Mouse (Mus musculus): Measurements from ENCODE around the gene Stk32c. TPM values are rescaled to one million over a fixed set of nuclear protein-coding genes. Genes with fewer than 3 reads are reported as not detected.

Gene Stk32c
- total RNA-seq, 2 experiments from 2014 or later: 2.8 to 4.6 TPM

DNA sequence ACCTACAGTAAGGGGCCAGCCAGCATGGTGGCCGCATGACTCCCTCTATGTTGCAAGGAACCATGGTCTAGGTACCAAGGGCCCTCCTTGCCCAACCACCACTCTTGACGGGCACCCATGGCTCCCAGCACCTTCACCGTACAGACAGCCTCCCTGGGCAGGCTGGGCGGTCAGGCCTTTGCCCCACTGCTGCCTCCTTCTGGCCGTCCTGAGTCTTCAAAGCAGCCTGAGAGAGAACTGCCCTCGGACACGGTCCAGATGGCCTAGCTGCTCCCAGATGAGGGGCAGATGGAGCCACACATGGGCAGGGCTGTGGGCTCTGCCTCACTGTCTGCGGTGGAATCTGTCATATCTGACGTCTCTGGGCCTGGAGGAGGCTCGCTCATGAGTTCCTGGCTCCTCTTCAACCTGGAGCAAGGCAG, 109.1 kb downstream of the Stk32c start:
- intact Hi-C loops (cut with DNase I): no loop called here
- no peak for DNase-seq

DNA sequence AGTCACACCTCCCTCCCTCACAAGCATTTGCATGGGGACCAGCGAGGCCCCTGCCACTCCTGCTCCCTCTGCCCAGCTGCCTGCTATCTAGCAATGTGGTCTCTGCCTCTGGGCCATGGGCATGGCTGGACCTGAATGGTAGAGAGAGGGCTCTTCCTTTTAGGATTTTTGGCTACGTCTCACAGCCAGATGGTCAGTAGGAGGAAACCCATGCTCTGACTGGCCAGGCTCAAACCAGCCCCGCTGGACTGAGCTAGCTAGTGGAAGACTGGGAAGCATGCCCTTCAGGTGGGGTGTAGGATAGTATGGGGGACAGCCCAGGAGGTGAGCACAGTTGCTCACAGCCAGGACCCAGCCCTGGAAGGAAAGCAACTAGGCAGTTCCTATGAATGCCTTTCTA, 111.3 kb downstream of the Stk32c start:
- no peak for DNase-seq
- intact Hi-C loops (cut with DNase I): no loop called here

DNA sequence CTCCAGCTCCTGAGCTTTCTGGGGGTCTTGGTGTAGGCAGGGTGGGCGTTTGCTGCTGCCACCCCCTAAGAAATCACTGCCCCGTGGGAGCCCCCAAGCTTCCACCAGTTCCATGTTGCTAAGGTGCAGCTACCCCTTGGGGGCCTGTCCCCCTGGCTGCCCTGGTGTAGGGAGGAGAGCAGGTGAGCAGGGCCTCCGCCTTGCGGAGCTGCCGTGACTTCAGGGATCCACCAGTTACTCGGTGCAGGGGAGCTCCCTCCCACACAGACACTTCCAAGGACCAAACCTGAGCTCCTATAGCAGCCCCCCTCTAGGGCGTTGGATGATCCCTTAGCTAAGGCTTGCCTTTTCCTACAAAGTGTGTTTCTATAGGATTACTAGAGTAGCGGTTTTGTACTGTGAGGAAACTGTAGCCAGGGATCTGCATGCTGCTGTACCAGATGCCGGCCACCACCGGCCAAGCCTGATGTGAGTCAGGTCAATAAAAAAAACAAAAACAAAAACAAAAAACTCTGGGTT, 111.8 kb downstream of the Stk32c start:
- DNase-seq: no peak
- intact Hi-C loops (cut with DNase I): no loop called here

DNA sequence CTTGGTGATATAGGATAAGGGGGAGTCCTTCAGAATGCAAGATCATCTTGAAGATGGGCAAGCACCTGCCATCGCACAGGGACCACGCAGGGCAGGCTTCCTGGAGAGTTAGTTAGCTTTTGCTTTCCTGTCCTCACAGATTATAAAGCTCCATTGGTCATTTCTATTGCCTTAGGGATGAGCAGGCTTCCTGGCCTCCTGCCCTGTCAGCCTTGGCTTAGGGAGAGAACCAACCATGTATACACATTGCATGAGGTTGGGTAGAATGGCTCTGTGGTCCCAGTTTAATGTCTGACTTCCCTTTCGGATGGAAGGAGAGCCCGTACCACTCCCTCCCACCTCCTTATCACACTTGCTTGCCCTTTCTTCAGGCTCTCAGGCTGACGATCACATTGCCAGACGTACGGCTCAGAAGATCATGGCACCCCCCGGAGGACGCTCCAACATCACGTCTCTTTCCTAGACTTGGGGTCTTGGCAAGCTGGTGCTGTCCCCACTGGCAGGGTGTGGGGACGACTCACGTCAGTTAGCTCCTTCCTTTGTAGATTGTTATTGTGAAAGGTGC, 112.5 kb downstream of the Stk32c start:
- intact Hi-C loops (cut with DNase I): no loop called here
- no peak for DNase-seq

DNA sequence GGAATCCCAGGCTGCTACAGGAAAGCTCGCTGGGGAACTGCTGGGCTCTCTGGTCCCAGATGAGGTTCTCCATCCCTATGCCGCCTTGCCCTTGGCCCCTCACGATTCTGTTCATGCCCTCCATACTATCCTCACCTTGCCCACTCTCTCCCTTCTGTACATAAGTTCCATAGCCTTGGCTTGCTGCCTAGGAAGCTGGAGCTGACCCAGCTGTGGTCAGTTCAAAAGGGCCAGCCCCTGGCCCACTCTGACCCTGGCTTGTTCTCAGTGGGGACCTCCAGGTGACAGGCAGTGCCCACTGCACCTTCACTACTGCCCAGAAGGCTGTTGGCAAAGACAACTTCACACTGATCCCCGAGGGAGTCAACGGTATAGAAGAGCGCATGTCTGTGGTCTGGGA, 116.7 kb downstream of the Stk32c start:
- no peak for DNase-seq
- intact Hi-C loops (cut with DNase I): no loop called here

DNA sequence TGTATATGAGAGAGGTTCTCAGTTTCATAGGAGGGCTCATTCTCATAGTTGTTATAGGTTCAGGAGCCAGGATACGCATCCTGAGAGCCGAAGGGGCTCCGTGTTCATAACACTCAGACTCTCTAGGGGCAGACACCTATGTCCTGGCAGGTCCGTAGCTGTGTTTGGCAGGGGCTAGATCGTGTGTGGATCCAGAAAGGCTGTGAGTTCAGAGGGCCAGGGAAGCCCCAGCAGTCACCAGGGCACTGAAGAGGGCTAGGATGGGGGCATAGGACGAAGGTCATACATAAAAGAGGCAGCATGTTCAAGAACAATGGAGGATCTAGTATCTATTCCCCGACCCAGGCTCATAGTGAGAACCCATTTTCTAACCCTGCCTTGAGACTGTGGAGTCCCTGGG, 117.8 kb downstream of the Stk32c start:
- intact Hi-C loops (cut with DNase I): no loop called here
- no peak for DNase-seq

DNA sequence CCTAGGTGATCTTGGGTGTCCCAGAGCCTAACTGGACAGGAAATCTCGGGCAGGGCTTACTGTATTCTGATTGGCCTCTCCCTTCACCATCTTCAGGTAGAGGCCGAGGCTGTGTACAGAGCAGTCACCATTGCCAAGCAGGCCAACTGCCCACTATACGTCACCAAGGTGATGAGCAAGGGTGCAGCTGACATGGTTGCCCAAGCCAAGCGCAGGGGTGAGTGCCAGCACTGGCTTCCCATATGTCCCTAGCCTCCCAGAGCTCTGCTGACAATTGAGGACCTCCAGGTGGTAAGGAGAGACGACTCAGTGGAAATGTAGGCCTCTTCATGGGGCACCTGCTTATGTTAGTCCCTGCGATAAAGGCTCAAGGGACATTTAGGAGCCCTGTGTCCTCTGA, 118.3 kb downstream of the Stk32c start:
- intact Hi-C loops (cut with DNase I): no loop called here
- no peak for DNase-seq

DNA sequence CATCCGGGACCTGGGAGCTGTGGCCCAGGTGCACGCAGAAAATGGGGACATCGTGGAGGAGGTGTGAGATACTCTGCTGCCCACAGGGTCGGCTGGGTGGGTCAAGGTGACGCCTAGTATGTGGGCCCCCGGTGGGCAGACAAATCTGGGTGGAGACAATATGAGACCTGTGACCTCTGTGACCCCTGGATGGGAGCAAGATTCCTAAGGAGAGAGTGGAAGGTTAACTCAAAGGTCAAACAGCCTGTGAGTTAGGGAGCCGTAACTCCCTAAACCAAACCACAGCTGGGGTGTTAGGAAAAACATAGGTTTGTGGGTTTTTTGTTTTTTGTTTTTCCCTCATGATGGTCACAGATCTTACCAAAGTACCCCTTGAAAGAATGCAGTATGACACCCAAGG, 119.3 kb downstream of the Stk32c start:
- intact Hi-C loops (cut with DNase I): no loop called here

DNA sequence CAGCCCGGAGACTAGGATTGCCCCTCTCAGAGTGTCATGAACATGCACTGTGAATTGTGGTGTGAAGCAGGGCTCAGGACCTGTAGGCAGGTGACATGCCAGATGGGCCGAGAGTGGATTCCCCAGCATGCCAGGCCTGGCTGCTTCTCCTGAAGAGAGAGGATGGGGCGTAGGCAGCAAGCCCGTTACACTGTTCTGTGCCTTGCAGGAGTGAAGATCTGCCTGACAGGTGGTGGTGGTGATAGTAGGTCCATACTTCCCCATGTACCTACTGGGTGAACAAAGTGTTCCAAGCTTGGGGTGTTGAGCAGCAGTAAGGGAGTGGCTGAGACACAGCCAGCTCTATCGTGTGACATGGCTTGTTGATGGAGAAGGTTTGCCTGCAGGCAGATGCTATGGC, 120.0 kb downstream of the Stk32c start:
- intact Hi-C loops (cut with DNase I): no loop called here
- no peak for DNase-seq

More for the DNA sequence above, 119.3 kb downstream of the Stk32c start:
- DNase-seq: no peak

DNA sequence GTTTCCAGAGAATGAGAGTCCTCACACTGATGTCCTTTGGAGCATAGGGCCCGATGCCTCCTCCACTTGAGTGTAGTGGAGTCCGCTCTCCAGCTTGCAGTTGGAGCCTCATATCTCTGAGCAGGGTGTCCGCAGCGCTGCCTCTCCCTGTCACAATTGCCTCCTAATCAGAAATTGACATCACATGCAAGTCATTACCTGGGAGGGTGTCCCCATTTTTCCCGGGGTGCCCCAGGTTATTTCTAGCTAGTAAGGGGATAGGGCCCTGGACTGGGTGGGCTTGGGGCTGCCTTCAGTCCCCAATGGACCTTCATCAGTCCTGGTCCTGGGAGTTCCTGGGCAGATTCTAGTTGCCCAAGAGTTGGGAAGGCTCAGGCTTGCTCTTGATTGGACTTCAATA, 120.4 kb downstream of the Stk32c start:
- intact Hi-C loops (cut with DNase I): no loop called here

DNA sequence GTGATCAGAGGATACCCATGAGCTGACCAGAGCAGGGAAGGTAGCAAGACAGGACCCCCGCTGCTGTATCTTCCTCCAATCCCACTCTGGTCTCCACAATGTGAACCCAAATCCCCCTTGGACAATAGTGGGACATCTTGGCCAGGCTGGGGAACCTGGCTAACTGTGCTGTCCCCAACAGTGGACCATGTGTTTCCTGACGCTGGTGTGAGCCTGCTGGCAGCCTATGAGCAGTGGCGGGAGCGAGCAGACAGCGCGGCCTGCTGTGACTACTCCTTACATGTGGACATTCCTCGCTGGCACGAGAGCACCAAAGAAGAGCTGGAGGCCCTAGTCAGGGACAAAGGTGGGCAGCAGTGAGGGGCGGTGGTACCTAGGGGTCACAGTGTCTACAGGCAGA, 121.4 kb downstream of the Stk32c start:
- no peak for DNase-seq
- intact Hi-C loops (cut with DNase I): no loop called here

More for the DNA sequence above, 120.4 kb downstream of the Stk32c start:
- DNase-seq: no peak

DNA sequence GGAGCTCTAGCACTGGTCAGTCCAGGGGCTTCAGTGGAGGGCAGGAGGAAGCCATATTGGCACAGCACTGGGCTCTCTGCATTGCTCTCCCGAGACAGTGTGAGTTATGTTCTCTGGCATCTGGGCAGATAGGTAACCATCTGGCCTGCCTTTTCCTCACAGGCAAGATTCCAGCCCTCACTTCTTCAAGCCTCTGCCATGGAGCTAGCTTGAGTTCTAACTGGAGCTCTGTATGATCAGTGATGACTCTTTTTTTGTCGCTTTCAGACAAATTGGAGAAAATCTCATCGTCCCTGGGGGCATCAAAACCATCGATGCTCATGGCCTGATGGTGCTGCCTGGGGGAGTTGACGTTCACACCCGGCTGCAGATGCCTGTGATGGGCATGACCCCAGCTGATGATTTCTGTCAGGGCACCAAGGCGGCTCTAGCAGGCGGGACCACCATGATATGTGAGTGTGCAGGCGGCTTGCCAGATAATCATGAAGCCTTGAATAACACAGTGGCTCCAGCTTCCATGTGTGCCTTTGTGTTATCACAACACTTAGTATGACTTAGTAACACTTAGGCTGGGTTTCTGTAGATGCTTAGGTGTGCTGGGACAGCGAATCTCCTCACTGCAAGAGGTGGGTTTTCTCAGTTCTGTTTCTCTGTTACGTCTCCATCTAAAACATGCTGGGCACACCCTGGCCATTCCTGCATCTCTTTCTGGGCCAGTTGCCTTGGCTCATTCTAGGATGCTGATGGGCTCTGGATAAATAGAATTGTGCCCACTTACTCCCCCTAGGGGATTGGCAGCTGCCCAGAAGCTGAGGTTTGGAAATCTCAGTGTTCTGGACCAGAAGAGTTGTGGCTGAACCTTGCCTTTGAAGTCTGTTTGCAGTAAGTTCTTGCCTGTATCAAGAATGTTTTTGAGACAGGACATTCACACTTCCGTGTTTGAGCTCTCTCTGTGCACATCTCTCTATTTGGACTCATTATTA, 122.9 kb downstream of the Stk32c start:
- intact Hi-C loops (cut with DNase I): no loop called here
- no peak for DNase-seq

DNA sequence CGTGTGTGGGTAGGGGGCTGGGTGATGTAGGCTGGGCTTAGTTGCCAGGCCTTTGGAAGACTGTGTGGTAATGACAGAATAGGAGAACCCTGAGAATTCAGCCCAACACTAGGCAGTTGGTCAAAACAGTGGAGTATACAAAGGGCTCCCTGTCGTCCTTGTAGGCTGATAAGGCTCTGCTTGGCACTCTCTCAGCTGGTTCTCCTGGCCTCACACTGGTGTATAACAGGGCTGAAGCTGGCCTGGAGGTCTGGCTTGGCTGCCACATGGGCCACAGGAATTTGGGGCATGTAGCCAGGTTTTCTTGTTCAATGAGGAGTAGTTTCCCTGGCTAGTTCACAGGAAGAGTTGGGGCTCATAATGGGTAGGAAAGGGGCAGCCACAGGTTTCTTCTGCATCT, 125.3 kb downstream of the Stk32c start:
- peak; percentile 72 to 78 for DNase-seq
- intact Hi-C loops (cut with DNase I): no loop called here

DNA sequence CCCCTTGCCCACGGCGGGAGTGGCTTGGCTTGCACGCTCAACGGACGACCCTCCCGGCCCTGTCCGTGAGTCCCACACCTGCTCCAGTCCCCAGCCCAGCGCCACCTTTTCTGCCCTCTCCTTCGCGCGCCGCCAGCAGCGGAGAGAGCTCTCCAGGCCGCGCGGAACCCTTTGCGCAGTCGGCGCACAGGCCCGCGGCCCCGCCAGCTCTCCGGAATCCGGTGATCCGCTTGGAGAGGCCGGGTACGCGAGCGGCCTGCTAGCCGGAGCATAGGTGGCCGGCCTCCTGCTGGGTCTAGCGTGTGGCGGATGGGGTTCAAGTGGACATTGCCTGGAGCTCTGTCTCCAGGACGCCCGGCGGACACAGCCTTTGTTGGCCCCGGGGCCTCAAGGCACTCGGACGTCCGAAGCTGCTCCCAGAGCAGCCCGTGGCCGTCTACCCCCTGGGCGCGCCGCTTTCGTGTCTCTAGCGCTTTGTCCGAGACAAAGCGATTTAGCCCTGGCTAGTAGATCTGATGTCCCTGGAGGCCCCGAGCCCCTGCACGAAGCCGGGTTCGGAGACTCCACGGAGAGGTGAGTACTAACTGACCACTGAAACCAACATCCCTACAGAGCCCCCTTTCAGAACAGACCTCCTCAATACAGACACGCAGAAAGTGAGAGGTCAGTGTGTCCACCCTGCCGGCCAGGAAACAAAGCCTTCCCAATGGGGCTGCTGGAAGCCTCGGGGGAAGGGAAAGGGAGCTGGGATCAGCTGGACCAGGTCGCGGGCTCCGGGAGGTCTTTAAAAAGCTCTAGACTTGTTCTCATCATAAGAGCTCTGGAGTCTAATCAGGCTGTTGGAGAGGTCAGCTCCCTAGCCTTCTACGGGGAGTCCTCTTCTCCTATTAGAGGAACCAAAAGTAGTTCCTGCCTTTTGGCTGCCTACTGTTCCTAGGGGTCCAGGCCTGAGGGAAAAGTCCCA, 126.6 kb downstream of the Stk32c start:
- intact Hi-C loops (cut with DNase I): no loop called here
- DNase-seq: peak; percentile 32 to 44

DNA sequence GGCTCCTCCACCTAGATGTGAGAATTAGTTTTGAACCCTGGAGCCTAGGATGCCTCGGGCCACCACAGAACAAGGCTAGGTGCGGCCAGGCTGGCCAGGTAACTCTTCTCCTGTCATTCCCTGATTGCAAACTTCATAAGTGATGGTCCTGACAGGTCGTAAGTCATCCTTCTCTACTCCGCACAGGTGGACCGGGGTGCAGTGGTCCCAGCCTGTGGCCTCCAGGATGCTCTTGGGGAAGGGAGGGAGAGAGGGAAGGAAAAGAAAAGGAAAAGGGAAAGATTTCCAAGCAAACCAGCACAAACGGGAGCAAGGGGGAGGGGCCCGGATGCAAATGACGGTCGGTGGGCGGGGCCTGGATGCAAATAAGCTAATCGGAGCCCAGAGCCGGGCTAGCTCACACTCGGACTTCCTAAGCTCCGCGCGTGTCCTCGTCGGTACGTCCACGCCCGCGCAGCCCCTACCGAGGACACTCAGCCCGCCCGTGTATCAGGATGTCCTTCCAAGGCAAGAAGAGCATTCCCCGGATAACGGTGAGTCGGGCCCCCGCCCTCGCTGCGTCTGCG, 127.4 kb downstream of the Stk32c start, which contains the start of gene Dpysl4:
Gene Dpysl4 (plus strand): TSS at position 373 of the 566 bp plus-strand sequence.
- DNase-seq: peak; percentile 52 to 68
- intact Hi-C loops (cut with DNase I): no loop called here

DNA sequence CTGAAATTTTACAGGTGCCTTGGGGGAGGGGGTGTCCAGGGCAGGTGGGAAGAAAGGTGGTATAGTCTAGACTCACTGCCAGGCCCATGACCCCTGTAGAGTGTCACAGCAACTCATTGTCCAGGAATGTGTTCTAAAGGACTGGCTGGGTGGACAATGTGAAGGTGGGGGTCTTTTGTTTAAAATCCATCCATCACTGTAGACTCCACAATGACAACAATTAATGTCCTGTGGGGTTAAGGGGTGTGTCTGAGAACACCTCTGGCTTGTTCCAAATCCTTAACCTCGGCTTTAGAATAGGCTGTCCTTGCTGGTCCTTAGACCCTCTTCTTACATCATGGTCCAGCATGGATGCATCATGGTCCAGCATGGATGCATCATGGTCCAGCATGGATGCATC, 128.8 kb downstream of the Stk32c start:
- no peak for DNase-seq
- intact Hi-C loops (cut with DNase I): no loop called here

DNA sequence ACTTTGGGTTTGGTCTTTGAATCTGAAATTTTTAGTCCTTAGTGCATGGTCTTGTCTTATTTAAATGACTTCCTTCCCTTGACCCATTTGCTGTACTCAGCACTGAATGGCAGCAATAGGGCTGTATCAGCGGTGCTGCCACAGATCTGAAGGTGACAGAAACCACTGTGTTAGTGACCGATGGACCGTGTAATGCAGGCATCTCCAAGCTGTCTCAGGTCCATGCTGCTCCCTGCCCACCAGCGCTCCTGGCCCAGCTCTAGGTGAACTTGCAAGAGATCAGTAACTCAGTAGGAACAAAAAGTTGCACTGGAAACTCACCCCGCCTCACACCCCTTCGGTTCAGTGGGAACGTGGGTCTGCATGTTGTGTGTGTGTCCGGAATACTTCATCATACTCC, 130.8 kb downstream of the Stk32c start:
- DNase-seq: no peak
- intact Hi-C loops (cut with DNase I): no loop called here

DNA sequence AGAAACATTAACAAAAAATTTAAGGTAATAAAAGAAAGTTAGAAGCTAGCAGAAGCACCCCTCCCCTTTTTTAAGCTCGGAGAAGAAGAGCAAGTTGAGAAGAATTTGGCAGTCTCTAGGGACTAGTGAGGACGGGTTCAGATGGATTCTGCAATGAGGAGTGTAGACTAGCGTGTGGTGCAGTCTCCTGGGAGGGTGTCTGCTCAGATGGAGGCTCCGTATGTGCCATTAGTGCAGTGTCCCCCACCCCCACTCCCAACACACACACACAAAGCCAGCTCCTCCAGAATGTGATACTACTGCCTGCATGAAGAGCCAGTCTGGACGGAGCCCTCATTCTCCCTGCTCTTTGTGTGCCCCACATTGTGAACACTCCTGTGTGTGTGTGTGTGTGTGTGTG, 131.9 kb downstream of the Stk32c start:
- DNase-seq: no peak
- intact Hi-C loops (cut with DNase I): no loop called here

DNA sequence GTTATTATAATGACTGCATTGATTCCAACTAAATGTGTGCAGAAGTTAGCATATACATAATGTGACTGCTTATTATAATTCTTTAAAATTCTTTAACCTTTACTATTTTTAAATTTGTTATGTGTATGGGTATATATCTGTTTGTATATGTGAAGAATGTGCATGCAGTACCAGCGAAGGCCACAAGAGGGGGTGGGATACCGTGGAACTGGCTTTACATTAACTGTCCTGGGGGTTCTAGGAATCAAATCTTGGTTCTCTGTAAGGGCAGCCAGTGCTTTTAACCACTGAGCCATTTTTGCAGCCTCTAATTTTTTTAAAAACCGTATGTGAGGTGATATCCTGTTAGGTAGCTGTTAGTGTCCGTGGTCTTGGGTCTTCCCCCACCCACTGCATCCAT, 132.4 kb downstream of the Stk32c start:
- intact Hi-C loops (cut with DNase I): no loop called here
- no peak for DNase-seq

DNA sequence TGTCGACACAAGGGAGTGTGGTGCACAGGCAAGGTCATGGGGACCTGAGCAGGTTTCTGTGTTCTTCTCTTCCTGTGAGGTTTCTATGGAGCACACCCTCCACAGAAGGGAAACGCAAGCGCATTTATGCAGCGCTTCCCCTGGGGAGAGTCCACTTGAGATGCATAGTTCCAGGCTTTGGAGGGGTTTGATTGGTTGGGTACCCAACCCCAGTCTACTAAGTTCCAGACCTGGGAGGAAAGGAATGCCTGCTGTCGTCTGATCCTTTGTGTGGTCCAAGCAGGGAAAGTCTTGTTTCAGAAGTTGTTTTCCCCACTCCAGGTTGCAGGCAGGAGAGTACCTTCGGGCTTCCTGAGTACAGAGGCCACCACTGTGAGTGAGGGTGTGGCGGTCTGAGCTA, 134.0 kb downstream of the Stk32c start:
- no peak for DNase-seq
- intact Hi-C loops (cut with DNase I): no loop called here

Data from heart, postnatal 10 days (tissue).